Mouse (Mus musculus) liver, embryonic 14.5 days (tissue): ENCODE results near the gene Rsph1.
A peak's percentile ranks its signal among the peaks of the same experiment; 100 is the strongest.

Experiments used
- CTCF ChIP-seq: IDR thresholded peaks from 2 replicates; pipeline ENCODE4 v1.5.1; 2016; ENCODE audit warnings: antibody characterized with exemption, low read depth, control low read depth
- EP300 ChIP-seq: IDR thresholded peaks from 2 replicates; pipeline ENCODE4 v1.6.1; 2016; ENCODE audit warnings: antibody characterized with exemption, low read depth

GRCm38 (mm10) chr17:31325451-31326219 lies 48.5 kb upstream of the Rsph1 start:
- TF ChIP-seq CTCF: peak; percentile 71
- no peak for TF ChIP-seq EP300
